Mouse (Mus musculus) forebrain, embryonic 16.5 days (tissue): Measurements from ENCODE around the gene Pik3r5. TPM values are rescaled to one million over a fixed set of nuclear protein-coding genes. Genes with fewer than 3 reads are reported as not detected.

Experiments used
- ATAC-seq: fragments of 200-750 bp; cut with Nextera tagmentation; 2 replicates; pipeline ENCODE4 v1.8.0; 2017; ENCODE audit warnings: mild to moderate bottlenecking, moderate library complexity
- H3K27ac ChIP-seq: fragments of 300-500 bp; sonication (generic); 2 replicates; pipeline ENCODE4 v1.5.1; 2014; ENCODE audit warnings: low read length, control low read depth
- H3K27me3 ChIP-seq: fragments of 300-500 bp; sonication (generic); replicated peaks from 2 replicates; pipeline ENCODE4 v1.6.1; 2014; ENCODE audit warnings: low read length; ENCODE audit not compliant: control insufficient read depth, insufficient read depth
- H3K36me3 ChIP-seq: fragments of 300-500 bp; sonication (generic); 2 replicates; pipeline ENCODE4 v1.6.1; 2014; ENCODE audit not compliant: control insufficient read depth, insufficient read depth
- H3K4me1 ChIP-seq: fragments of 300-500 bp; sonication (generic); replicated peaks from 2 replicates; pipeline ENCODE4 v1.6.1; 2014; ENCODE audit warnings: low read length; ENCODE audit not compliant: control insufficient read depth, insufficient read depth
- H3K4me2 ChIP-seq: fragments of 300-500 bp; sonication (generic); 2 replicates; pipeline ENCODE4 v1.6.1; 2014; ENCODE audit warnings: mild to moderate bottlenecking, low read length, control low read depth
- H3K4me3 ChIP-seq: fragments of 300-500 bp; sonication (generic); replicated peaks from 2 replicates; pipeline ENCODE4 v1.5.1; 2014; ENCODE audit warnings: mild to moderate bottlenecking, low read length, control low read depth
- H3K9ac ChIP-seq: fragments of 300-500 bp; sonication (generic); replicated peaks from 2 replicates; pipeline ENCODE4 v1.6.1; 2014; ENCODE audit warnings: low read depth, low read length, control low read depth
- H3K9me3 ChIP-seq: fragments of 300-500 bp; sonication (generic); 2 replicates; pipeline ENCODE4 v1.6.1; 2016; ENCODE audit warnings: low read length; ENCODE audit not compliant: control insufficient read depth
- WGBS: fragments of 180-500 bp; shearing (Covaris S2); extraction: QIAGEN DNeasy Blood & Tissue Kit; methylation state at CpG from one replicate; pipeline ENCODE4 v1.1.7; 2014; 5-methylcytosine and 5-hydroxymethylcytosine counted together
- polyA plus RNA-seq: library from polyadenylated mRNA; unstranded; fragments of >200 nt; fragmentation: Nextera tagmentation; extraction: Ambion mirVana; gene quantifications from 2 replicates; pipeline ENCODE4 v1.2.1, GENCODE M21; 2015

The Pik3r5 gene
- polyA plus RNA-seq, 1 experiment from 2014 or later, result 0.11 TPM

- H3K4me1 ChIP-seq, result no peaks in the 10 kb centered on the region
- H3K9me3 ChIP-seq, result no peaks in the 10 kb centered on the region
- no peaks in the 10 kb centered on the region for H3K27me3 ChIP-seq
- H3K27ac ChIP-seq, result no peak overlapping the region
- no peak for ATAC-seq
- H3K36me3 ChIP-seq, result no peaks in the 10 kb centered on the region
- no peak overlapping the region for H3K4me2 ChIP-seq
- H3K9ac ChIP-seq, result no peak overlapping the region
- H3K4me3 ChIP-seq, result no peak overlapping the region
- WGBS, result 91% methylated on average over 4 of the region's 4 CpGs
Measured at GRCm38 (mm10) chr11:68468886-68469285, 37.0 kb downstream of the Pik3r5 start.

- no peaks in the 10 kb centered on the region for H3K27me3 ChIP-seq
- no peak for ATAC-seq
- WGBS, result 81% methylated on average over 5 of the region's 5 CpGs
- no peak overlapping the region for H3K27ac ChIP-seq
- H3K4me2 ChIP-seq, result no peak overlapping the region
- no peak overlapping the region for H3K4me3 ChIP-seq
- H3K9me3 ChIP-seq, result no peaks in the 10 kb centered on the region
- no peaks in the 10 kb centered on the region for H3K36me3 ChIP-seq
- no peaks in the 10 kb centered on the region for H3K4me1 ChIP-seq
- no peak overlapping the region for H3K9ac ChIP-seq
Measured at GRCm38 (mm10) chr11:68472162-68472849, 40.4 kb downstream of the Pik3r5 start.

GRCm38 (mm10) chr11:68474600-68474999 lies 42.7 kb downstream of the Pik3r5 start:
- H3K9ac ChIP-seq, result no peak overlapping the region
- no peaks in the 10 kb centered on the region for H3K4me1 ChIP-seq
- no peak overlapping the region for H3K27ac ChIP-seq
- no peak overlapping the region for H3K4me3 ChIP-seq
- 77% methylated on average over 6 of the region's 6 CpGs for WGBS
- no peak for ATAC-seq
- no peaks in the 10 kb centered on the region for H3K9me3 ChIP-seq
- no peak overlapping the region for H3K4me2 ChIP-seq
- H3K36me3 ChIP-seq, result no peaks in the 10 kb centered on the region
- no peaks in the 10 kb centered on the region for H3K27me3 ChIP-seq

- no peak overlapping the region for H3K4me3 ChIP-seq
- no peak overlapping the region for H3K9ac ChIP-seq
- 87% methylated on average over 7 of the region's 7 CpGs for WGBS
- H3K36me3 ChIP-seq, result no peaks in the 10 kb centered on the region
- no peaks in the 10 kb centered on the region for H3K27me3 ChIP-seq
- ATAC-seq, result no peak
- no peaks in the 10 kb centered on the region for H3K4me1 ChIP-seq
- H3K27ac ChIP-seq, result no peak overlapping the region
- H3K9me3 ChIP-seq, result no peaks in the 10 kb centered on the region
- no peak overlapping the region for H3K4me2 ChIP-seq
Measured at GRCm38 (mm10) chr11:68475676-68476075, 43.8 kb downstream of the Pik3r5 start.

- Histone ChIP-seq H3K4me1 (no peaks in the 10 kb centered on the region), H3K4me2 (no peak overlapping the region), H3K36me3 (no peaks in the 10 kb centered on the region), H3K27me3 (no peaks in the 10 kb centered on the region), H3K27ac (no peak overlapping the region), H3K9ac (no peak overlapping the region), H3K4me3 (no peak overlapping the region), H3K9me3 (no peaks in the 10 kb centered on the region)
- 87% methylated on average over 6 of the region's 6 CpGs for WGBS
- ATAC-seq, result no peak
Measured at GRCm38 (mm10) chr11:68477661-68478060, 45.7 kb downstream of the Pik3r5 start.

GRCm38 (mm10) chr11:68478574-68478981 lies 46.7 kb downstream of the Pik3r5 start:
- Histone ChIP-seq H3K36me3 (no peaks in the 10 kb centered on the region), H3K4me3 (no peak overlapping the region), H3K27me3 (no peaks in the 10 kb centered on the region), H3K4me1 (no peaks in the 10 kb centered on the region), H3K4me2 (no peak overlapping the region), H3K9me3 (no peaks in the 10 kb centered on the region), H3K27ac (no peak overlapping the region), H3K9ac (no peak overlapping the region)
- WGBS, result 83% methylated on average over 3 of the region's 3 CpGs
- ATAC-seq, result no peak

- no peak for ATAC-seq
- 0 out of 2 replicates have a peak, but pooled peaks cover 2% of the 10 kb centered on the region for H3K4me1 ChIP-seq
- H3K4me2 ChIP-seq, result no peak overlapping the region
- H3K27me3 ChIP-seq, result no peaks in the 10 kb centered on the region
- 91% methylated on average over 4 of the region's 4 CpGs for WGBS
- no peaks in the 10 kb centered on the region for H3K36me3 ChIP-seq
- H3K9me3 ChIP-seq, result no peaks in the 10 kb centered on the region
- H3K27ac ChIP-seq, result no peak overlapping the region
- no peak overlapping the region for H3K4me3 ChIP-seq
- no peak overlapping the region for H3K9ac ChIP-seq
Measured at GRCm38 (mm10) chr11:68480660-68481059, 48.7 kb downstream of the Pik3r5 start.

GRCm38 (mm10) chr11:68482001-68482400 lies 50.1 kb downstream of the Pik3r5 start:
- H3K4me2 ChIP-seq, result no peak overlapping the region
- H3K36me3 ChIP-seq, result no peaks in the 10 kb centered on the region
- H3K9ac ChIP-seq, result no peak overlapping the region
- H3K4me3 ChIP-seq, result no peak overlapping the region
- no peaks in the 10 kb centered on the region for H3K9me3 ChIP-seq
- no peaks in the 10 kb centered on the region for H3K27me3 ChIP-seq
- no peak for ATAC-seq
- H3K27ac ChIP-seq, result no peak overlapping the region
- 0 out of 2 replicates have a peak, but pooled peaks cover 3% of the 10 kb centered on the region for H3K4me1 ChIP-seq

GRCm38 (mm10) chr11:68483213-68483612 lies 51.3 kb downstream of the Pik3r5 start:
- Histone ChIP-seq H3K4me2 (no peak overlapping the region), H3K4me3 (no peak overlapping the region), H3K27me3 (no peaks in the 10 kb centered on the region), H3K27ac (no peak overlapping the region), H3K9ac (no peak overlapping the region), H3K4me1 (0 out of 2 replicates have a peak, but pooled peaks cover 3% of the 10 kb centered on the region), H3K36me3 (no peaks in the 10 kb centered on the region), H3K9me3 (no peaks in the 10 kb centered on the region)
- no peak for ATAC-seq
- WGBS, result 80% methylated on average over 6 of the region's 6 CpGs

- 74% methylated on average over 3 of the region's 3 CpGs for WGBS
- H3K4me3 ChIP-seq, result no peak overlapping the region
- H3K9ac ChIP-seq, result no peak overlapping the region
- H3K36me3 ChIP-seq, result no peaks in the 10 kb centered on the region
- no peak overlapping the region for H3K4me2 ChIP-seq
- no peaks in the 10 kb centered on the region for H3K9me3 ChIP-seq
- no peaks in the 10 kb centered on the region for H3K27me3 ChIP-seq
- H3K4me1 ChIP-seq, result 0 out of 2 replicates have a peak, but pooled peaks cover 3% of the 10 kb centered on the region
- no peak for ATAC-seq
- no peak overlapping the region for H3K27ac ChIP-seq
Measured at GRCm38 (mm10) chr11:68484431-68484830, 52.5 kb downstream of the Pik3r5 start.
